Mouse (Mus musculus): ENCODE results near the gene Wdr48. TPM values are rescaled to one million over a fixed set of nuclear protein-coding genes. Genes with fewer than 3 reads are reported as not detected.
A peak's percentile ranks its signal among the peaks of the same experiment; 100 is the strongest.

Gene Wdr48
- polyA plus RNA-seq, 1 experiment from 2014 or later: 27.8 TPM

GRCm38 (mm10) chr9:119933675-119934074 is 39.0 kb downstream of the Wdr48 start:
- H3K27me3 ChIP-seq (replicated peaks; ENCODE audit: insufficient read depth, low read length): no peaks in the 10 kb centered on the region
- no peaks in the 10 kb centered on the region for H3K9me3 ChIP-seq (ENCODE audit: low read length)
- WGBS: 88% methylated on average over 5 of the region's 6 CpGs
- TF ChIP-seq EP300 (IDR thresholded peaks at IDR 0.05): no peak
- no peak for TF ChIP-seq CTCF (IDR thresholded peaks at IDR 0.05)
- no peak overlapping the region for H3K27ac ChIP-seq (ENCODE audit: low read length)
- no peak overlapping the region for H3K9ac ChIP-seq (replicated peaks; ENCODE audit: low read depth)
- no peak overlapping the region for H3K4me3 ChIP-seq (ENCODE audit: low read depth, low read length)
- no peaks in the 10 kb centered on the region; the same call in 1 of the 2 replicates for H3K4me1 ChIP-seq (ENCODE audit: insufficient read depth, low read depth, low read length)
- no peak overlapping the region for H3K4me2 ChIP-seq (replicated peaks; ENCODE audit: low read depth, low read length)
- no peak for DNase-seq (ENCODE audit: low spot score)
- ATAC-seq: no peak
- peaks cover 14% of the 10 kb centered on the region; the same call in 1 of the 2 replicates for H3K36me3 ChIP-seq (ENCODE audit: insufficient read depth, low read length)

GRCm38 (mm10) chr9:119937005-119937773 is 42.5 kb downstream of the Wdr48 start, which contains the start of the genes Gorasp1 and Ttc21a:
Gene Gorasp1, minus strand, starts transcription at chr9:119937565.
Gene Ttc21a, plus strand, starts transcription at chr9:119937606.
- TF ChIP-seq EP300 (IDR thresholded peaks at IDR 0.05): no peak
- TF ChIP-seq CTCF (IDR thresholded peaks at IDR 0.05): 0 out of 2 replicates have a peak, but pooled peaks have one; percentile 9
- Histone ChIP-seq H3K36me3 (ENCODE audit: insufficient read depth, low read length) (no peaks in the 10 kb centered on the region), H3K4me2 (replicated peaks; ENCODE audit: low read depth, low read length) (peak within 1 kb of the TSS; percentile 78), H3K9me3 (ENCODE audit: low read length) (no peaks in the 10 kb centered on the region), H3K27ac (ENCODE audit: low read length) (peak within 1 kb of the TSS; percentile 39; the same call in 1 of the 2 replicates), H3K4me3 (ENCODE audit: low read depth, low read length) (peak within 1 kb of the TSS; percentile 49), H3K4me1 (ENCODE audit: insufficient read depth, low read depth, low read length) (no peaks in the 10 kb centered on the region; the same call in 1 of the 2 replicates), H3K27me3 (replicated peaks; ENCODE audit: insufficient read depth, low read length) (no peaks in the 10 kb centered on the region), H3K9ac (replicated peaks; ENCODE audit: low read depth) (peak within 1 kb of the TSS; percentile 61)
- 1% methylated on average over 40 of the region's 40 CpGs for WGBS
- DNase-seq (ENCODE audit: low spot score) (peak; percentile 96), ATAC-seq (peak; percentile 99)

- no peak overlapping the region for H3K27ac ChIP-seq (ENCODE audit: low read length)
- H3K4me1 ChIP-seq (ENCODE audit: insufficient read depth, low read depth, low read length): no peaks in the 10 kb centered on the region; the same call in 1 of the 2 replicates
- H3K9ac ChIP-seq (replicated peaks; ENCODE audit: low read depth): no peak overlapping the region
- TF ChIP-seq EP300 (IDR thresholded peaks at IDR 0.05): no peak
- TF ChIP-seq CTCF (IDR thresholded peaks at IDR 0.05): no peak
- DNase-seq (ENCODE audit: low spot score) (no peak), ATAC-seq (no peak)
- H3K4me3 ChIP-seq (ENCODE audit: low read depth, low read length): no peak overlapping the region
- H3K4me2 ChIP-seq (replicated peaks; ENCODE audit: low read depth, low read length): no peak overlapping the region
- H3K9me3 ChIP-seq (ENCODE audit: low read length): no peaks in the 10 kb centered on the region
- no peaks in the 10 kb centered on the region for H3K36me3 ChIP-seq (ENCODE audit: insufficient read depth, low read length)
- 85% methylated on average over 4 of the region's 4 CpGs for WGBS
- no peaks in the 10 kb centered on the region for H3K27me3 ChIP-seq (replicated peaks; ENCODE audit: insufficient read depth, low read length)
Observed at GRCm38 (mm10) chr9:119938496-119938895, 43.8 kb downstream of the Wdr48 start.

- 56% methylated on average over 10 of the region's 10 CpGs for WGBS
- TF ChIP-seq CTCF (IDR thresholded peaks at IDR 0.05) (no peak), EP300 (IDR thresholded peaks at IDR 0.05) (no peak)
- no peaks in the 10 kb centered on the region; the same call in 1 of the 2 replicates for H3K4me1 ChIP-seq (ENCODE audit: insufficient read depth, low read depth, low read length)
- H3K36me3 ChIP-seq (ENCODE audit: insufficient read depth, low read length): no peaks in the 10 kb centered on the region
- H3K9me3 ChIP-seq (ENCODE audit: low read length): no peaks in the 10 kb centered on the region
- ATAC-seq (no peak), DNase-seq (ENCODE audit: low spot score) (no peak)
- H3K9ac ChIP-seq (replicated peaks; ENCODE audit: low read depth): no peak overlapping the region
- H3K4me2 ChIP-seq (replicated peaks; ENCODE audit: low read depth, low read length): no peak overlapping the region
- no peak overlapping the region for H3K4me3 ChIP-seq (ENCODE audit: low read depth, low read length)
- no peaks in the 10 kb centered on the region for H3K27me3 ChIP-seq (replicated peaks; ENCODE audit: insufficient read depth, low read length)
- no peak overlapping the region for H3K27ac ChIP-seq (ENCODE audit: low read length)
Observed at GRCm38 (mm10) chr9:119939646-119940045, 45.0 kb downstream of the Wdr48 start.

- Histone ChIP-seq H3K27ac (ENCODE audit: low read length) (no peak overlapping the region), H3K36me3 (ENCODE audit: insufficient read depth, low read length) (no peaks in the 10 kb centered on the region), H3K4me2 (replicated peaks; ENCODE audit: low read depth, low read length) (no peak overlapping the region), H3K4me1 (ENCODE audit: insufficient read depth, low read depth, low read length) (no peaks in the 10 kb centered on the region; the same call in 1 of the 2 replicates), H3K9ac (replicated peaks; ENCODE audit: low read depth) (no peak overlapping the region), H3K4me3 (ENCODE audit: low read depth, low read length) (no peak overlapping the region), H3K9me3 (ENCODE audit: low read length) (no peaks in the 10 kb centered on the region), H3K27me3 (replicated peaks; ENCODE audit: insufficient read depth, low read length) (no peaks in the 10 kb centered on the region)
- no peak for TF ChIP-seq EP300 (IDR thresholded peaks at IDR 0.05)
- no peak for TF ChIP-seq CTCF (IDR thresholded peaks at IDR 0.05)
- no peak for ATAC-seq
- WGBS: 62% methylated on average over 5 of the region's 5 CpGs
- no peak for DNase-seq (ENCODE audit: low spot score)
Observed at GRCm38 (mm10) chr9:119941407-119941806, 46.7 kb downstream of the Wdr48 start.

- no peak overlapping the region for H3K4me3 ChIP-seq (ENCODE audit: low read depth, low read length)
- no peak for TF ChIP-seq CTCF (IDR thresholded peaks at IDR 0.05)
- TF ChIP-seq EP300 (IDR thresholded peaks at IDR 0.05): no peak
Observed at GRCm38 (mm10) chr9:119941861-119942260, 47.2 kb downstream of the Wdr48 start.

More at GRCm38 (mm10) chr9:119941861-119942260, 47.2 kb downstream of the Wdr48 start:
- no peak for DNase-seq (ENCODE audit: low spot score)
- Histone ChIP-seq H3K9me3 (ENCODE audit: low read length) (no peaks in the 10 kb centered on the region), H3K4me2 (replicated peaks; ENCODE audit: low read depth, low read length) (no peak overlapping the region), H3K4me1 (ENCODE audit: insufficient read depth, low read depth, low read length) (no peaks in the 10 kb centered on the region; the same call in 1 of the 2 replicates), H3K27me3 (replicated peaks; ENCODE audit: insufficient read depth, low read length) (no peaks in the 10 kb centered on the region), H3K9ac (replicated peaks; ENCODE audit: low read depth) (no peak overlapping the region), H3K36me3 (ENCODE audit: insufficient read depth, low read length) (no peaks in the 10 kb centered on the region), H3K27ac (ENCODE audit: low read length) (no peak overlapping the region)
- WGBS: 77% methylated on average over 14 of the region's 14 CpGs
- ATAC-seq: no peak
